Mouse (Mus musculus) cerebellum, adult 2 months (tissue): ENCODE data around the gene Sema4a. TPM values are rescaled to one million over a fixed set of nuclear protein-coding genes. Genes with fewer than 3 reads are reported as not detected.
"Not testable (repeated sequence)": the region's sequence is repeated elsewhere in the genome, so short reads cannot be mapped to it uniquely, and the experiment has no call there.

ENCODE experiments used
- DNase-seq, 2 experiments: peaks; one replicate each; pipeline ENCODE4 v3.0.0; 2021
- H3K27ac ChIP-seq: fragments of 200-500 bp; 2 replicates; pipeline ENCODE4 v1.5.1; 2012; ENCODE audit warnings: low read length, control low read depth, inconsistent platforms; ENCODE audit not compliant: insufficient read depth
- H3K27me3 ChIP-seq: fragments of 200-500 bp; 2 replicates; pipeline ENCODE4 v1.6.1; 2012; ENCODE audit warnings: inconsistent platforms, mild to moderate bottlenecking, low read length, moderate library complexity; ENCODE audit not compliant: control insufficient read depth, insufficient read depth
- H3K4me1 ChIP-seq: fragments of 200-500 bp; 2 replicates; pipeline ENCODE4 v1.6.1; 2011; ENCODE audit warnings: low read length; ENCODE audit not compliant: control insufficient read depth, insufficient read depth
- H3K4me3 ChIP-seq: fragments of 200-500 bp; replicated peaks from 2 replicates; pipeline ENCODE3; 2011; ENCODE audit warnings: mild to moderate bottlenecking, low read depth, low read length, control low read depth; ENCODE audit not compliant: insufficient read depth
- CTCF ChIP-seq: fragments of 200-500 bp; IDR thresholded peaks from 2 replicates; pipeline ENCODE4 v1.5.1; 2011; ENCODE audit warnings: low read depth, mild to moderate bottlenecking, control low read depth, low read length, moderate library complexity, borderline replicate concordance; ENCODE audit not compliant: insufficient read depth
- POLR2A ChIP-seq: fragments of 200-500 bp; IDR thresholded peaks from 2 replicates; pipeline ENCODE4 v1.6.1; 2011; ENCODE audit warnings: low read length, control low read depth, borderline replicate concordance; ENCODE audit not compliant: insufficient read depth
- WGBS: fragments of 180-500 bp; shearing (Covaris S2); methylation state at CpG from one replicate; pipeline ENCODE4 v1.1.7; 2018; 5-methylcytosine and 5-hydroxymethylcytosine counted together
- polyA plus RNA-seq: library from polyadenylated mRNA; depleted of rRNA; stranded (reverse); fragments of >200 nt; gene quantifications from 2 replicates; pipeline ENCODE4 v1.2.3, GENCODE M21; 2012

Gene Sema4a
- polyA plus RNA-seq, 1 experiment: 31.8 TPM

DNA sequence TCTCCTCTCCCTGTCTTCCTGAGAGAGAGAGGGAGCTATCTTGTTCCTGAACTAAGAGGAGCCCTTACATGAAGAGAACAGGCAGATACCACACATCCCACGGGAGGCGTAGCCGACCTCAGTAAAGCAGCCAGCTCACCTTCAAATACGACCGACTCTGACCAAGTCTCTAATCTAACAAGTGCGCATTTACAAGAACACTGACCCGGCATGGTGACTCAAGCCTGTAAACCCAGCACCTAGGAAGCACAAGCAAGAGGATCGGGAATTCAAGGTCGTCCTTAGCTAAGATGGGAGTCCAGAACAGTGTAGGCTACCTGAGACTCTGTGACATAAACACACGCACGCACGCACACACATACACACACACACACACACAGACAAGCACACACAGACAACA lies 18.5 kb downstream of the Sema4a start:
- H3K4me1 ChIP-seq: peaks cover 9% of the 10 kb centered on the region
- no peaks in the 10 kb centered on the region for H3K27me3 ChIP-seq
- 91% methylated on average over 12 of the region's 12 CpGs for WGBS
- DNase-seq: no peak
- H3K4me3 ChIP-seq: no peak overlapping the region
- H3K27ac ChIP-seq: no peak overlapping the region
- TF ChIP-seq POLR2A (no peak), CTCF (no peak)

- WGBS: 27% methylated on average over 27 of the region's 27 CpGs
- Histone ChIP-seq H3K27me3 (no peaks in the 10 kb centered on the region), H3K4me1 (peaks cover 9% of the 10 kb centered on the region; the same call in 1 of the 2 replicates), H3K27ac (no peak overlapping the region), H3K4me3 (peak overlapping the region; percentile 21)
- TF ChIP-seq CTCF (peak; percentile 34; the same call in 1 of the 2 replicates), POLR2A (no peak)
- no peak for DNase-seq
Observed at GRCm38 (mm10) chr3:88440500-88441381, 20.2 kb downstream of the Sema4a start.

GRCm38 (mm10) chr3:88439582-88439981 lies 21.4 kb downstream of the Sema4a start:
- TF ChIP-seq POLR2A: no peak
- TF ChIP-seq CTCF: no peak
- no peak overlapping the region for H3K27ac ChIP-seq
- H3K27me3 ChIP-seq: no peaks in the 10 kb centered on the region
- no peak for DNase-seq
- peaks cover 9% of the 10 kb centered on the region; the same call in 1 of the 2 replicates for H3K4me1 ChIP-seq
- no peak overlapping the region for H3K4me3 ChIP-seq
- WGBS: 72% methylated on average over 4 of the region's 4 CpGs

DNA sequence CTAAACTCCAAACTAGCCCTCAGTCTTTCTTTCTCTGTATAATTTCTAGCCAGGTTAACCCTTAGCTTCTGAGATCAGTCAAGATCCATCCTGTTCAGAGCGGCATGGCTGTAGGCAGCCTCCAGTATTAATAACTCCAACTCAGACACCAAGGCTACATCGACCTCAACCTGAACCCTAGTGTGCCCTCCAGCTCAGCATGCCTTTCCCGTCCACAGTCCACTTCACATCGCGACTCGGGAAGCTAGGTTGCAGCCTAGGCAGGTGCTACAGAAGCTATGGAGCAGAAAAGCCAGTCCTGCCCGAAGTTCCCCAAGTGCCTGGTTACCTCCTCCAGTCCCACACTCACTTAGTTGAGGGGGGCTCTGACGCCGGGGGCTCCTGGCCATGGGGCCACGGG lies 23.5 kb downstream of the Sema4a start:
- TF ChIP-seq CTCF (no peak), POLR2A (no peak)
- no peak overlapping the region for H3K27ac ChIP-seq
- DNase-seq: no peak
- 81% methylated on average over 10 of the region's 10 CpGs for WGBS
- no peaks in the 10 kb centered on the region for H3K27me3 ChIP-seq
- H3K4me3 ChIP-seq: peak overlapping the region; percentile 60
- peaks cover 9% of the 10 kb centered on the region; the same call in 1 of the 2 replicates for H3K4me1 ChIP-seq

DNA sequence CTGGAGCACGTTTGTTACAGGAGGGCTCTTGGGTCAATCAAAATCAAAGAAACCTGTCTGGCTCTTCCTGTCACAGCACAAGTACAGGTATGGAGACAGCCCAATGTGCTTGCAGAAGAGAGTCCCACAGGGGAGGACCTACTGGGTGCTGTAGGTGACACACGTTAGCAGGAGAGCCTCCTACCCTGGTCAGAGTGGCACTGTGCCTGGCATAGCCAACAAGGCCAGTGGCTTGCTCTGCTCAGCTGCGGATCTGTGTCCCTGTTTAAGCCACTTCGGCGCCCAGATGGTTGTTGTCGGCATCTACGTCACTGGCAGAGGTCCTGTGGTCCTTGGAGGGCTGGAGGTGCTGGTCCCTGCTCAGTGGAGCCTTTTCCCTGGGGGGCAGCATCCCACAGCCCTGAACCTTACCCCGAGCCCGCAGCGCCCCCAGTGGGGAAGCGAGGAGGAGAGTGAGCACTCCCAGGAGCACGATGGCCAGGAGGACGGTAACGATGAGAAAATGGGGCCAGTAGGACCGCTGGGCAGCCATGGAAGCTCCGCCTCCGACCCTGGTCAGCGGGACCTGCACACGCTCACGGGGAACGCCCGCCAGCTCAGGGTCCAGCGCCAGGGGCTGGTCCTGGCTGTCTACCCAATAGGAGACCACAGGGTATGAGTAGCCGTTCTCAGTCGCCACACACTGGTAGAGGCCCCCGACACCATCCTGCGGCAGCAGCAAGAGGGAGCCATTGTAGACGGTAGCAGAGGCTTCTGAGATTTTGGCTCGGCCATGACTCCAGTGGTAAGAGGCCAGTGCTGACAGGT lies 24.4 kb downstream of the Sema4a start:
- Histone ChIP-seq H3K27me3 (no peaks in the 10 kb centered on the region), H3K27ac (peak overlapping the region; percentile 33), H3K4me1 (peaks cover 9% of the 10 kb centered on the region; the same call in 1 of the 2 replicates), H3K4me3 (peak overlapping the region; percentile 60)
- DNase-seq: peak; percentile 80 to 83
- peak; percentile 66 for TF ChIP-seq CTCF
- TF ChIP-seq POLR2A: peak; percentile 39; the same call in 1 of the 2 replicates
- 4% methylated on average over 29 of the region's 29 CpGs for WGBS

DNA sequence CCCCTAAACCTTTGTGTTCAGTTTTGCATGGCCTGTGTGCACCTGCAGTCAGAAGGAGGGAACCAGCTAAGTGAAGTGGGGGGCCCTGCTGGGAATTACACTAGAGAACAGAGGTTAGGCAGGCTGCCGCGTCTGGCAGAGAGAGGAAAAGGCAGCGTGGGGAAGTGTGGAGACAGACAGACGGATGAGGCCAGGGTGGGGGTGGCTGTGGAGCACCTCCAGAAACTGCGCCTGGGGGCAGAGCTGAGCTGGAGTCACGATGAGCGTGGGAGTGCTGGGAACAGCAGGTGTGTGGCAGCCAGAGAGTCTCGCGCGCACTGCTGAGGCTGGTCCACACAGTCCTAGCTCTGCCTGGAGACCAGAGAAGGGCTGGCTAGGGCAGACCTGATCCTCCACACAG lies 25.5 kb downstream of the Sema4a start:
- WGBS: 42% methylated on average over 10 of the region's 10 CpGs
- H3K27ac ChIP-seq: no peak overlapping the region
- H3K4me3 ChIP-seq: no peak overlapping the region

DNA sequence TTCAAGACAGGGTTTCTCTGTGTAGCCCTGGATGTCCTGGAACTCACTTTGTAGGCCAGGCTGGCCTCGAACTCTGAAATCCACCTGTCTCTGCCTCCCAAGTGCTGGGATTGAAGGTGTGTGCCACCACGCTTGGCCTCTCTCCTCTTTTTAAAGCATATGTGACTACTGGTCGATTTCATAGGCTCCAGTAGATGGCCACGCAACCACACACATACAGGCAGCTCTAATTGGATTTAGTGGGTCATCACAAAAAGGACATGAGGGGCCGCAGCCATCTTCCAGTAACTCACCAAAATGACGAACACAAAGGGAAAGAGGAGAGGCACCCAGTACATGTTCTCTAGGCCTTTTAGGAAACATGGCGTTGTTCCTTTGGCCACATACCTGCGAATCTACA lies 32.3 kb downstream of the Sema4a start:
- not testable (repeated sequence) for H3K27me3 ChIP-seq, H3K4me3 ChIP-seq, H3K27ac ChIP-seq, H3K4me1 ChIP-seq, DNase-seq
- WGBS: 64% methylated on average over 8 of the region's 8 CpGs

More for the DNA sequence above, 25.5 kb downstream of the Sema4a start:
- TF ChIP-seq POLR2A (no peak), CTCF (no peak)
- DNase-seq: no peak
- H3K27me3 ChIP-seq: no peaks in the 10 kb centered on the region
- peaks cover 6% of the 10 kb centered on the region; the same call in 1 of the 2 replicates for H3K4me1 ChIP-seq
